Mouse (Mus musculus) heart, postnatal 0 days (tissue): ENCODE measurements around the gene Itm2b. TPM values are rescaled to one million over a fixed set of nuclear protein-coding genes. Genes with fewer than 3 reads are reported as not detected.

Experiments used
- ATAC-seq: fragments of 200-750 bp; cut with Nextera tagmentation; 2 replicates; pipeline ENCODE4 v1.8.0; 2017; ENCODE audit warnings: low read depth, moderate number of reproducible peaks, moderate library complexity; ENCODE audit not compliant: insufficient read depth
- DNase-seq: peaks from one replicate; pipeline ENCODE4 v3.0.0-alpha.2; 2016; ENCODE audit warnings: low spot score
- H3K27ac ChIP-seq: fragments of 300-500 bp; sonication (generic); 2 replicates; pipeline ENCODE4 v1.5.1; 2014; ENCODE audit warnings: low read depth, mild to moderate bottlenecking
- H3K27me3 ChIP-seq: fragments of 300-500 bp; sonication (generic); 2 replicates; pipeline ENCODE4 v1.6.1; 2014; ENCODE audit warnings: low read length, mixed read lengths; ENCODE audit not compliant: control insufficient read depth, insufficient read depth
- H3K36me3 ChIP-seq: fragments of 300-500 bp; sonication (generic); replicated peaks from 2 replicates; pipeline ENCODE4 v1.6.1; 2014; ENCODE audit warnings: low read length, mixed read lengths; ENCODE audit not compliant: control insufficient read depth, insufficient read depth
- H3K4me1 ChIP-seq: fragments of 300-500 bp; sonication (generic); 2 replicates; pipeline ENCODE4 v1.6.1; 2014; ENCODE audit warnings: antibody characterized with exemption; ENCODE audit not compliant: control insufficient read depth, insufficient read depth
- H3K4me2 ChIP-seq: fragments of 300-500 bp; sonication (generic); 2 replicates; pipeline ENCODE4 v1.6.1; 2014; ENCODE audit warnings: low read depth, mild to moderate bottlenecking, low read length, moderate library complexity
- H3K4me3 ChIP-seq: fragments of 300-500 bp; sonication (generic); 2 replicates; pipeline ENCODE4 v1.5.1; 2014; ENCODE audit warnings: low read depth, low read length
- H3K9ac ChIP-seq: fragments of 300-500 bp; sonication (generic); replicated peaks from 2 replicates; pipeline ENCODE4 v1.6.1; 2014; ENCODE audit warnings: low read depth, low read length, mixed read lengths
- H3K9me3 ChIP-seq: fragments of 300-500 bp; sonication (generic); replicated peaks from 2 replicates; pipeline ENCODE4 v1.6.1; 2016; ENCODE audit warnings: low read length; ENCODE audit not compliant: control insufficient read depth
- CTCF ChIP-seq: IDR thresholded peaks from 2 replicates; pipeline ENCODE4 v1.5.1; 2016; ENCODE audit warnings: antibody characterized with exemption, control low read depth, low read depth
- EP300 ChIP-seq: IDR thresholded peaks from 2 replicates; pipeline ENCODE4 v1.6.1; 2016; ENCODE audit warnings: antibody characterized with exemption, low read depth
- whole genome bisulfite sequencing: fragments of 180-500 bp; shearing (Covaris S2); extraction: QIAGEN DNeasy Blood & Tissue Kit; methylation state at CpG from one replicate; pipeline ENCODE4 v1.1.7; 2014; 5-methylcytosine and 5-hydroxymethylcytosine counted together
- polyA plus RNA-seq: library from polyadenylated mRNA; unstranded; fragments of >200 nt; fragmentation: Nextera tagmentation; extraction: Ambion mirVana; gene quantifications from 2 replicates; pipeline ENCODE4 v1.2.1, GENCODE M21; 2015
- total RNA-seq: library from RNA; depleted of rRNA; stranded (reverse); fragments of >200 nt; gene quantifications from 2 replicates; pipeline ENCODE4 v1.2.3, GENCODE M21; 2014; ENCODE audit warnings: low replicate concordance

The Itm2b gene
- total and polyA plus RNA-seq, 2 experiments from 2014 or later = 388 to 907 TPM

DNA sequence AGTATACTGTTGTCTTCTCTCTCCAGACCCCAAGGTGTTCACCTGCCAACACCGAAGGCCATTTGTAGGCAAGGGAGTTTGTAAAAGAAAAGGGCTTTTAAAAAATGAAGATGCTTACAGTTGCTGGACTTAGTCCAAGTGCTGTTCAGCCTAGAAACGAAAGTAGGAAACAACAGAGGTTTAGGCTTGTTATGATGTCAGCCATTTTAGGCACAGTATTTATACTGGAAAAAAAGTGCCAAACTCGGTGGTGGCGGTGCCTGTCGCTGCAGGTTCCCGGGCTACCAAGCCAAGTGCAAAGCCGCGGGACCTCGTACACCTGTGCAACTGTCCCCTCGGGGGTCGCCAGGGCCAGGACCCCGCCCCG lies 560 bp downstream of the Itm2b start:
- DNase-seq = peak; percentile 67
- peak overlapping the region; percentile 100 for H3K9ac ChIP-seq
- H3K36me3 ChIP-seq = peaks cover 7% of the 10 kb centered on the region; the same call in 1 of the 2 replicates
- ATAC-seq = peak; percentile 24
- no peaks in the 10 kb centered on the region for H3K9me3 ChIP-seq
- TF ChIP-seq EP300 = no peak
- TF ChIP-seq CTCF = no peak
- WGBS = 1% methylated on average over 13 of the region's 13 CpGs
- no peaks in the 10 kb centered on the region for H3K27me3 ChIP-seq
- peaks cover 52% of the 10 kb centered on the region for H3K4me1 ChIP-seq
- peak overlapping the region; percentile 100 for H3K4me3 ChIP-seq
- H3K27ac ChIP-seq = peak overlapping the region; percentile 99
- peak overlapping the region; percentile 74 for H3K4me2 ChIP-seq

DNA sequence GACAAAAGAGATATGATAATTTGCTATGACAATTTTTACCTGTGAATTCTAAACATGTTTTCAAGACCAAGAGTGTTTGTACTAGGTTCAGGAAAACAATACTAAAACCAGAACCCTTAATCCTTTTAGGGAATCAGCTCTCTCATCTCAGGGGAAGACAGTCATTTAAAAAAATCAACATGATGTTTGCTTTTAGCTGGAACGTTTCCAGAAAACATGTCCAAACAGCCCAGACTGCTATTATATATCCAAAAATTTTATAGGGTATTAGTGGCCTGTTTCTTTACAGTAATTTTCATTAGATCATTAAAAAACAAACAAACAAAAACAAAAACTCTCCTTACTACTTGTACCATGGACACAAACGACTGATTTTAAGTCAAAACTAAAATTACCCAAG lies 1.3 kb downstream of the Itm2b start:
- H3K36me3 ChIP-seq = peaks cover 14% of the 10 kb centered on the region; the same call in 1 of the 2 replicates
- no peaks in the 10 kb centered on the region for H3K27me3 ChIP-seq
- H3K4me1 ChIP-seq = peaks cover 44% of the 10 kb centered on the region
- ATAC-seq (no peak), DNase-seq (no peak)
- H3K9ac ChIP-seq = peak overlapping the region; percentile 100; the same call in 1 of the 2 replicates
- peak overlapping the region; percentile 74 for H3K4me2 ChIP-seq
- peak overlapping the region; percentile 100 for H3K4me3 ChIP-seq
- TF ChIP-seq CTCF (no peak), EP300 (no peak)
- no peaks in the 10 kb centered on the region for H3K9me3 ChIP-seq
- 29% methylated on average over 2 of the region's 2 CpGs for WGBS
- no peak overlapping the region for H3K27ac ChIP-seq

DNA sequence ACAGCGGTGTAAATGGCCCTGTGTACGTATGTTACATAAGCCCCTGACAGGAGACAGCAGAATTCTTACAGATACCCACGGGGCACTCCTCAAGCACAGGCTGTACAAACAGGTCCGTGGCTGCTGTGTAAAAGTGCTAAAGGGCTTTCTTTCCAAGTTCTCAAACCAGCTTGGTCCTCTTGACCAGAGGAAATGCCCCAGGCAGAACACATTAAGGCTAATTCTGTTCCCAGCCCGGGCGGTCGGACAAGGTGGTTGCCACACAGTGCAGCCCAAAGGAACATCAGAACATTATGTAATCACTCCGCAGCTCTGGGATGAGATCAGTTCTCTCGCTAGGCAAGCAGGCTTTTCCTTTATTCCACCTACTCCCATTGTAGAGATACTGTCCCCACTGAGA lies 2.4 kb downstream of the Itm2b start:
- ATAC-seq (no peak), DNase-seq (no peak)
- WGBS = 28% methylated on average over 9 of the region's 9 CpGs
- TF ChIP-seq CTCF (no peak), EP300 (no peak)
- H3K4me1 ChIP-seq = peaks cover 44% of the 10 kb centered on the region
- peak overlapping the region; percentile 100 for H3K4me3 ChIP-seq
- peaks cover 24% of the 10 kb centered on the region for H3K36me3 ChIP-seq
- peak overlapping the region; percentile 43; the same call in 1 of the 2 replicates for H3K9ac ChIP-seq
- H3K27ac ChIP-seq = peak overlapping the region; percentile 69
- H3K9me3 ChIP-seq = no peaks in the 10 kb centered on the region
- H3K4me2 ChIP-seq = peak overlapping the region; percentile 74
- H3K27me3 ChIP-seq = no peaks in the 10 kb centered on the region

DNA sequence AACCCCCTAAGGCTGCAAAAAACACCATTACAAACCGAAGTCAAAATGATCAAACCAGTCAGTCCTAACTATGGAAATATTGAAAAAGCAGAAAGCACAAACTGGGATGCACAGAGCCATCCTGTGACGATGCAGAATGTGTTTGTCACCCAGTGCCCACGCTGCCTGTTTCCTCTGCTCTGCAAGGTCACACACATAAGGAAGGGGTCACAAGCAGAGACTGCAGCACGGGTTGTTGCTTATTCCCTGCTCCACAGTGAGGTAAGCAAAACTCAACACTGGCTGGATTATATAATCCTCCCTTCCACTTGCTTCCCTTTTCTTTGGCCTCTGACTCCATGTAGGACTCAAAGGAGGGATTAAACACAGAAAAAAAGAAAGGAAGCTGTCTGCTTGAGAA lies 3.5 kb downstream of the Itm2b start:
- ATAC-seq (no peak), DNase-seq (peak; percentile 49)
- Histone ChIP-seq H3K4me3 (0 out of 2 replicates have a peak overlapping the region, but pooled peaks have one; percentile 100), H3K27me3 (no peaks in the 10 kb centered on the region), H3K4me2 (peak overlapping the region; percentile 74), H3K27ac (peak overlapping the region; percentile 74), H3K4me1 (peaks cover 53% of the 10 kb centered on the region), H3K9me3 (no peaks in the 10 kb centered on the region), H3K9ac (0 out of 2 replicates have a peak overlapping the region, but pooled peaks have one; percentile 16), H3K36me3 (peaks cover 35% of the 10 kb centered on the region)
- TF ChIP-seq EP300 (no peak), CTCF (no peak)
- WGBS = 27% methylated on average over 4 of the region's 4 CpGs

DNA sequence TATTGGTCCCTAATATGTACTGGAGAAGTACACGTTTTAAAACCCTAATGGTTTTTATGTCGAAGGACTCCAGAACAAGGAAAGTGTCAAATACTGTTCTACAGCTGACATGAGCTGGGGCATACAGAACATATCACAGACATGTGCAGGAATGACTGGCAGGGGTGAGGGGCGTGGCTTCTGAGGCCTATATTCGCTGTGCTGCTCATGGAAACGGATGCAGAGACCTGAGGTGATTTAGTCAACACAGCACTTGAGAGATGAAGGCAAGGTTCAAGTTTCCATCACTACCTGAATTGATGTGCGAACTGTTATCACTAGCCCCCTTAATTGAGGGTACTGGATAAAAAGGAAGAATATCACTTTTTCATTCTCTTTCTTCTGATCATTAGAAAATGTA lies 7.3 kb downstream of the Itm2b start:
- no peak for TF ChIP-seq EP300
- no peak for TF ChIP-seq CTCF
- Histone ChIP-seq H3K9me3 (no peaks in the 10 kb centered on the region), H3K27me3 (no peaks in the 10 kb centered on the region), H3K36me3 (peaks cover 49% of the 10 kb centered on the region), H3K4me2 (no peak overlapping the region), H3K9ac (no peak overlapping the region), H3K27ac (no peak overlapping the region), H3K4me1 (peaks cover 35% of the 10 kb centered on the region), H3K4me3 (no peak overlapping the region)
- DNase-seq (no peak), ATAC-seq (no peak)
- WGBS = 74% methylated on average over 6 of the region's 6 CpGs

DNA sequence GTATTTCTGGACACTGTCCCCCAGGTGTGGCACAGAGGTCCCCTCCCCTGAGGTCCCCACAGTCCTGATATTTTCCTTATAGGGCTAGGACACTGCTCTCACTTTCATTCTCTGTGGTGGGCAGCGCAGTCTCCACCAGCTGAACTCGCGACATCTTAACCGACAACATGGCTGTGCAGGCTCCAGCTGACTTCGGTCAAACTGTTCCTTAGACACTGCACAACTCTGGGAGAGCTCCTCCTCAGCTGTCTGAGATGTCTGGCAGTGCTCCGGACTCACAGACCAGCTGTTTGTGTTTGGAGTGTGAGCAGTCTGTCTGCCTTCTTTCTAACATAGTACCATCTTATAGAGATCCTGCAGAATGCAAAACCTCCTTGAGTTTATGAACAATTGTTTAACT lies 8.2 kb downstream of the Itm2b start:
- 0 out of 2 replicates have a peak overlapping the region, but pooled peaks have one; percentile 7 for H3K27ac ChIP-seq
- H3K4me1 ChIP-seq = peaks cover 26% of the 10 kb centered on the region
- no peaks in the 10 kb centered on the region for H3K9me3 ChIP-seq
- no peak for TF ChIP-seq EP300
- TF ChIP-seq CTCF = no peak
- no peaks in the 10 kb centered on the region for H3K27me3 ChIP-seq
- DNase-seq (no peak), ATAC-seq (0 out of 2 replicates have a peak, but pooled peaks have one; percentile 39)
- H3K4me2 ChIP-seq = no peak overlapping the region
- 72% methylated on average over 6 of the region's 6 CpGs for WGBS
- no peak overlapping the region for H3K4me3 ChIP-seq
- peaks cover 56% of the 10 kb centered on the region for H3K36me3 ChIP-seq
- H3K9ac ChIP-seq = no peak overlapping the region
